Mouse (Mus musculus) forebrain, postnatal 0 days (tissue): ENCODE measurements around the gene 2700049A03Rik. TPM values are rescaled to one million over a fixed set of nuclear protein-coding genes. Genes with fewer than 3 reads are reported as not detected.
A peak's percentile ranks its signal among the peaks of the same experiment; 100 is the strongest.

ENCODE experiments used
- ATAC-seq: fragments of 200-750 bp; cut with Nextera tagmentation; 2 replicates; pipeline ENCODE4 v1.8.0; 2017; ENCODE audit warnings: mild to moderate bottlenecking, moderate library complexity
- DNase-seq: peaks from one replicate; pipeline ENCODE4 v3.0.0-alpha.2; 2015
- H3K27ac ChIP-seq: fragments of 300-500 bp; sonication (generic); 2 replicates; pipeline ENCODE4 v1.5.1; 2014; ENCODE audit warnings: low read depth, mild to moderate bottlenecking, antibody characterized with exemption, low read length, moderate library complexity, mixed read lengths
- H3K27me3 ChIP-seq: fragments of 300-500 bp; sonication (generic); 2 replicates; pipeline ENCODE4 v1.6.1; 2014; ENCODE audit warnings: mild to moderate bottlenecking, low read length, mixed read lengths; ENCODE audit not compliant: insufficient read depth
- H3K36me3 ChIP-seq: fragments of 300-500 bp; sonication (generic); 2 replicates; pipeline ENCODE4 v1.6.1; 2014; ENCODE audit warnings: mild to moderate bottlenecking, moderate library complexity; ENCODE audit not compliant: insufficient read depth
- H3K4me1 ChIP-seq: fragments of 300-500 bp; sonication (generic); 2 replicates; pipeline ENCODE4 v1.6.1; 2014; ENCODE audit warnings: antibody characterized with exemption; ENCODE audit not compliant: insufficient read depth
- H3K4me2 ChIP-seq: fragments of 300-500 bp; sonication (generic); 2 replicates; pipeline ENCODE4 v1.6.1; 2014; ENCODE audit warnings: low read depth, mild to moderate bottlenecking, moderate library complexity
- H3K4me3 ChIP-seq: fragments of 300-500 bp; sonication (generic); 2 replicates; pipeline ENCODE4 v1.5.1; 2014; ENCODE audit warnings: low read depth, low read length, mixed read lengths
- H3K9ac ChIP-seq: fragments of 300-500 bp; sonication (generic); 2 replicates; pipeline ENCODE4 v1.6.1; 2014; ENCODE audit warnings: mild to moderate bottlenecking
- H3K9me3 ChIP-seq: fragments of 300-500 bp; sonication (generic); 2 replicates; pipeline ENCODE4 v1.6.1; 2016; ENCODE audit warnings: low read length
- CTCF ChIP-seq: sonication (generic); IDR thresholded peaks from 2 replicates; pipeline ENCODE4 v1.5.1; 2016; ENCODE audit warnings: antibody characterized with exemption, control low read depth, low read depth
- WGBS: fragments of 180-500 bp; shearing (Covaris S2); extraction: QIAGEN DNeasy Blood & Tissue Kit; methylation state at CpG from one replicate; pipeline ENCODE4 v1.1.7; 2014; 5-methylcytosine and 5-hydroxymethylcytosine counted together
- polyA plus RNA-seq: library from polyadenylated mRNA; unstranded; fragments of >200 nt; fragmentation: Nextera tagmentation; extraction: Ambion mirVana; gene quantifications from 2 replicates; pipeline ENCODE4 v1.2.1, GENCODE M21; 2015
- total RNA-seq: library from RNA; depleted of rRNA; stranded (reverse); fragments of >200 nt; gene quantifications from 2 replicates; pipeline ENCODE4 v1.2.3, GENCODE M21; 2014

The 2700049A03Rik gene
- total and polyA plus RNA-seq, 2 experiments from 2014 or later: 6.4 to 9.6 TPM

DNA sequence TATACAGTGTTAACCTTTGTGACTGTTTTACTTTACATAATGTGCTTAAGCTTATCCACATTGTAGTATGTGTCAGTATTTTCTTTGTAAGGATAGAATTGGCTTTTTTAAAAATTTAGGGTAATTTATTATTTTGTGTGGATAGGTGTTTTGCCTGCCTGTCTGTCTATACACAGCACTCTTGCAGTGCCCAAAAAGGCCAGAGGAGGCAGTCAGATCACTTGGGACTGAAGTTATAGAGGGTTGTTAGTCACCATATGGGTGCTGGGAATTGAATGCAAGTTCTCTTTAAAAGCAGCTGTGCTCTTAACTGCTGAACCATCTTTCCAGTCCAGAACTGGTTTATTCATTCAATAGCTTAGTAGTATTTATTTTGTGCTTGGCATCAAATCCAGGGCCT is 4.5 kb downstream of the 2700049A03Rik start:
- Histone ChIP-seq H3K9ac (no peak overlapping the region), H3K4me2 (no peak overlapping the region), H3K27ac (no peak overlapping the region), H3K4me3 (no peak overlapping the region), H3K9me3 (no peaks in the 10 kb centered on the region), H3K36me3 (peaks cover 36% of the 10 kb centered on the region), H3K4me1 (peaks cover 12% of the 10 kb centered on the region; the same call in 1 of the 2 replicates), H3K27me3 (no peaks in the 10 kb centered on the region)
- DNase-seq: no peak
- TF ChIP-seq CTCF: no peak
- no peak for ATAC-seq

DNA sequence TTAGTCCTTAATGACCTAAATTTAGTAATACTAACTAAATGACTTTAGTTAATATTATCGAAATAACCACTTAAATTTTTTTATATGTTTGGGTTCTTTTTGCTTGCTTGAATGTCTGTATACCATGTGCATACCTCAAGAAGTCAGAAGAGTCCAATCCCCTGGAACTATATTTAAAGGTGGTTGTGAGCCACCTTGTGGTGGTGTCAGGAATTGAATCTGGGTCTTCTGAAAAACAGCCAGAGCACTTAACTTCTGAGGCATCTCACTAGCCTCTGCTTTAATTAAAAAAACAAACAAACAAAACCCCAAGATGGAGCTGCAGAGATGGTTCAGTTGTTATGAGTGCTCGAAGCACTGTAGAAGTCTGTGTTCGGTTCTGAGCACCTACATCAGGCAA is 11.0 kb downstream of the 2700049A03Rik start:
- peak; percentile 65 for TF ChIP-seq CTCF
- Histone ChIP-seq H3K4me3 (no peak overlapping the region), H3K27me3 (no peaks in the 10 kb centered on the region), H3K36me3 (peaks cover 50% of the 10 kb centered on the region), H3K9ac (no peak overlapping the region), H3K9me3 (no peaks in the 10 kb centered on the region), H3K4me2 (no peak overlapping the region), H3K4me1 (no peaks in the 10 kb centered on the region), H3K27ac (no peak overlapping the region)
- DNase-seq (peak; percentile 52), ATAC-seq (no peak)
- WGBS: 86% methylated on average over 3 of the region's 3 CpGs

DNA sequence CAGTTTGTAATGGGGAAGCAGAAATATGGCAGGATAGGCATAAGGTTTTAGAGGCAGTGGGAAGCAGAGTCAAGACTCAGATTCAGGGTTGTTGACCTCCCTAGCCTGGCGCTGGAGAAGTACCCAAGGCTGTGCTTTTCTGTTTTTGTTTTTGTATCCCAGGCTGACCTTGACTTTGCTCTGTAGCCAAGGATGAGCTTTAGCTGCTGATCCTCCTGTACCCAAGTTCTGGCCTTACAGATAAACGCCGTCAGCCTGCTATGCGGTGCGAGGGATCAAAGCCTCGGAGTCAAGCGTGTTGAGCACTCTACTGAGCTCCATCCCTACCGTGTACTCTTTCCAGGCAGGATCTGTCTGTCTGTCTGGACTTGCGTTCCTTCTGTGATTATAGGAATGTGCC is 12.2 kb downstream of the 2700049A03Rik start:
- H3K4me2 ChIP-seq: no peak overlapping the region
- H3K9me3 ChIP-seq: no peaks in the 10 kb centered on the region
- peaks cover 59% of the 10 kb centered on the region for H3K36me3 ChIP-seq
- no peaks in the 10 kb centered on the region for H3K4me1 ChIP-seq
- H3K27me3 ChIP-seq: no peaks in the 10 kb centered on the region
- H3K9ac ChIP-seq: no peak overlapping the region
- ATAC-seq (no peak), DNase-seq (no peak)
- no peak overlapping the region for H3K4me3 ChIP-seq
- H3K27ac ChIP-seq: no peak overlapping the region
- WGBS: 98% methylated on average over 9 of the region's 9 CpGs
- TF ChIP-seq CTCF: no peak

DNA sequence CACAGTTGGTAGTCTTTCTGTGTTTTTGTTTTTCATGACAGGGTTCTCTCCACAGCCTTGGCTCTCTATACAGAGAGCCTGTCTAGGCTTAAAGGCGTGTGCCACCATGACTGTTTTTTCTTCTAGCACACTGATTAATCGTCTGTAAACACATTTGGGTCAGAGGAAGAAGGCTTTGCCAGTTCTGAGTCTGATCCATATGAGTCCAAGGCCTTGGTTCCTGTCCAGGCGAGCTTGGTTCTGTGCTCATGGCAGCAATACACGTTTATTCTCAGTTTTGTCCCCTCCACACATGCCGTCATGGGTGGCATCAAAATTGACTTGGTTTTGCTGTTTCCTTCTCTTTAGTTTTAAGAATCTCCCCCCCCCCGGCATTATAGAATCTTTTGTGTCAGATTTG is 12.8 kb downstream of the 2700049A03Rik start:
- no peak overlapping the region for H3K9ac ChIP-seq
- H3K27me3 ChIP-seq: no peaks in the 10 kb centered on the region
- no peaks in the 10 kb centered on the region for H3K9me3 ChIP-seq
- 94% methylated on average over 6 of the region's 6 CpGs for WGBS
- H3K27ac ChIP-seq: no peak overlapping the region
- DNase-seq (no peak), ATAC-seq (no peak)
- no peak overlapping the region for H3K4me2 ChIP-seq
- peaks cover 63% of the 10 kb centered on the region for H3K36me3 ChIP-seq
- no peak for TF ChIP-seq CTCF
- H3K4me3 ChIP-seq: no peak overlapping the region
- no peaks in the 10 kb centered on the region for H3K4me1 ChIP-seq

DNA sequence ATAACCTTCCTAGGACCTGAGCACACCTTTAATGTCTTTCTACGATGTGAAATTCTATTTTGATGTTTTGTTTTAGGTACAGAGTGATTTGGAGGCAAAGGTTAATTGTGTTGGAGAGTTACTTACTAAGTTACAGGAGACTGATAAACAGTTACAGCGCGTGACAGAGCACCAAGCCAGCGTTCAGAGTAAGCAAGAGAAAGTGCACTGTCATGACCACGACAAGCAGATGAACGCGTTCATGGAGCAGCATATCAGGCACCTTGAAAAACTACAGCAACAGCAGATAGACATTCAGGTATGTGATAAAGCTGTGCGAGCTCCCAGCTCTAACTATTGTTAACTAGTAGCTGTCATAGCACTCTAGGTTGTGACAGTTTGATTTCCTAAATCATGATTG is 13.5 kb downstream of the 2700049A03Rik start:
- ATAC-seq: no peak
- H3K27me3 ChIP-seq: no peaks in the 10 kb centered on the region
- H3K4me2 ChIP-seq: no peak overlapping the region
- TF ChIP-seq CTCF: no peak
- peaks cover 63% of the 10 kb centered on the region for H3K36me3 ChIP-seq
- no peaks in the 10 kb centered on the region for H3K9me3 ChIP-seq
- H3K9ac ChIP-seq: no peak overlapping the region
- no peak overlapping the region for H3K27ac ChIP-seq
- H3K4me3 ChIP-seq: no peak overlapping the region
- no peaks in the 10 kb centered on the region for H3K4me1 ChIP-seq
- DNase-seq: no peak
- 98% methylated on average over 8 of the region's 8 CpGs for WGBS

DNA sequence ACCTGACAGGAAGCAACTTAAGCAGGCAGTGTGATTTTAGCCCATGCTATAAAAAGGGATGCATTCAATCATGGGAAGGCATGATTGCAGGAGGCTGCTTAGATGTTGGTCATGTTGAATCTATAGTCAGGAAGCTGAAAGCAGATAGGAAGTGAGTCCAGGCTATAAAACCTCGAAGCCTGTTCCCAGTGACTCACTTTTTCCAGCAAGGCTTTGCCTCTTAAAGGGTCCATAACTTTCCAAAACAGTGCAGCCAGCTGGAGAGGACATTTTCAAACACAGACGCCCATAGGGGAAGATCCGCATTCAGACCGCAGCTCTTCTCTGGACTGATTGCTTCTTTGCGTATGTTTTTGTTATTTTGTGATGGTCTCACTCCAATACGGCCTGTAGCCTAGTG is 18.3 kb downstream of the 2700049A03Rik start:
- TF ChIP-seq CTCF: no peak
- WGBS: 97% methylated on average over 6 of the region's 6 CpGs
- Histone ChIP-seq H3K4me2 (no peak overlapping the region), H3K9me3 (no peaks in the 10 kb centered on the region), H3K9ac (no peak overlapping the region), H3K27me3 (no peaks in the 10 kb centered on the region), H3K27ac (no peak overlapping the region), H3K36me3 (peaks cover 61% of the 10 kb centered on the region), H3K4me1 (no peaks in the 10 kb centered on the region), H3K4me3 (no peak overlapping the region)
- ATAC-seq (no peak), DNase-seq (no peak)

DNA sequence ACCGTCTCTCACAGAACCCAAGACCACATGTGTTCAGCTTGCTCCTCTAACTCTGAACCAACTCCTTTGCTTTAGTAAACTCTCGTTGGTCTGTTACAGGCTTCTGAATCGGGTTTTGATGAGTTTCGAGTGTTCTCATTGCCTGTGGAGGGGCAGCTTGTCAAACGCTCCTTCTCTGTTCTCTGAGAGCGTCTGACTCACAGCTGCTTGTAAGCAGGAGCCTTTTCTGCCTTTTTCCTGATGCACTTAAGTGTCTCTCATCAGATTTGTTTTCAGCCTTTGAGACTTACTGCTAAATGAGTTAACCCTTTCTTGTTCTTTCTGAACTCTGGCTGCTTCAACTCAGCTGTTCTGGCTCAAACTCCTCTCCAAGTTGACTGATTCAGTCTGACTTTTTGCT is 21.3 kb downstream of the 2700049A03Rik start:
- 80% methylated on average over 6 of the region's 6 CpGs for WGBS
- DNase-seq: no peak
- Histone ChIP-seq H3K27me3 (no peaks in the 10 kb centered on the region), H3K27ac (no peak overlapping the region), H3K36me3 (peaks cover 73% of the 10 kb centered on the region), H3K9me3 (no peaks in the 10 kb centered on the region), H3K4me1 (no peaks in the 10 kb centered on the region), H3K9ac (no peak overlapping the region), H3K4me2 (no peak overlapping the region), H3K4me3 (no peak overlapping the region)
- TF ChIP-seq CTCF: no peak
- ATAC-seq: no peak

DNA sequence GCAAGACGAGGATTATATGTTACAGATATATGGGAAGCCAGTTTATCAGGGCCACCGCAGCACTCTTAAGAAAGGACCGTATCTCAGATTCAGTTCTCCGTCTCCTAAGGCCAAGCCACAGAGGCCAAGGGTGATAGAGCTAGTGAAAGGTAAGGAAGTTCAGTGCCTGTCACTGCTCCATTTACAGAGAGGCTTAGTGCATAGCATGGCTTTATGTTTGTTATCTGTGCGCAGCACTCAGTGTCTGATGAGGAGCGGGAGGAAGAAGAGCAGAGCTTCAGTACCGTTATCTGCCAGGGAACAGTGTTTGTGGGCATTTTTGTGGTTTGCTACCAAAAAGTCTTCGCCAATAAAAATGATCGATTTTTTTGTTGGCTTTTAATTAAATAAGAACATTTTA is 27.8 kb downstream of the 2700049A03Rik start:
- DNase-seq (no peak), ATAC-seq (no peak)
- Histone ChIP-seq H3K4me3 (no peak overlapping the region), H3K4me1 (no peaks in the 10 kb centered on the region), H3K27ac (no peak overlapping the region), H3K9me3 (no peaks in the 10 kb centered on the region), H3K4me2 (no peak overlapping the region), H3K36me3 (peaks cover 46% of the 10 kb centered on the region), H3K9ac (no peak overlapping the region), H3K27me3 (no peaks in the 10 kb centered on the region)
- TF ChIP-seq CTCF: no peak
- WGBS: 96% methylated on average over 9 of the region's 9 CpGs
